Mouse (Mus musculus) mouse embryonic stem cell (cell line): Measurements from ENCODE around the gene Hist1h2bb.
"Not testable (repeated sequence)": the region's sequence is repeated elsewhere in the genome, so short reads cannot be mapped to it uniquely, and the experiment has no call there.

Experiments used
- in situ Hi-C, 2 experiments: fragments of 300-500 bp; cut with MboI; formaldehyde crosslinking; loops; 1 replicate in 1 of 2; 3 replicates in 1 of 2; pipeline ENCODE4 v1.14.3; 2019 to 2020; ENCODE audit warnings: low sequenced_read_pairs in 2 of 2, low pct_unique_long_range_greater_than_20kb in 1 of 2, mixed read lengths in 1 of 2; ENCODE audit not compliant: unreplicated experiment in 1 of 2

Gene Hist1h2bb

GRCm38 (mm10) chr13:23717593-23718245, 28.8 kb upstream of the Hist1h2bb start:
- in situ Hi-C loops, result not testable (repeated sequence)

- in situ Hi-C loops, result no loop called here
Observed at GRCm38 (mm10) chr13:23724239-23724638, 22.3 kb upstream of the Hist1h2bb start.

GRCm38 (mm10) chr13:23725213-23725612, 21.3 kb upstream of the Hist1h2bb start:
- in situ Hi-C loops, result loop anchor here in 1 of 2 experiments (25.0 kb wide), 1 partner anchor 1688 kb away; the partner anchor contains the start of genes Hist1h2ag, Hist1h2ah, Hist1h2bj and Hist1h2bk

- in situ Hi-C loops, result loop anchor here in 1 of 2 experiments (25.0 kb wide), 1 partner anchor 1691 kb away; the partner anchor contains the start of genes Hist1h2ag, Hist1h2ah, Hist1h2bj and Hist1h2bk
Observed at GRCm38 (mm10) chr13:23728472-23729191, 17.9 kb upstream of the Hist1h2bb start.

GRCm38 (mm10) chr13:23729192-23729525, 17.4 kb upstream of the Hist1h2bb start:
- in situ Hi-C loops, result loop anchor here in 1 of 2 experiments (25.0 kb wide), 1 partner anchor 1692 kb away; the partner anchor contains the start of genes Hist1h2ag, Hist1h2ah, Hist1h2bj and Hist1h2bk

- in situ Hi-C loops, result loop anchor here in 1 of 2 experiments (10.0 to 25.0 kb wide), 2 partner anchors 45 to 1692 kb away; partner anchors contain the start of genes Hist1h2ac, Hist1h2ag, Hist1h2ah and Hist1h2bc
Observed at GRCm38 (mm10) chr13:23729706-23730105, 16.8 kb upstream of the Hist1h2bb start.

- in situ Hi-C loops, result loop anchor here in 1 of 2 experiments (10.0 to 25.0 kb wide), 2 partner anchors 46 to 1693 kb away; partner anchors contain the start of genes Hist1h2ac, Hist1h2ag, Hist1h2ah and Hist1h2bc
Observed at GRCm38 (mm10) chr13:23730479-23730878, 16.1 kb upstream of the Hist1h2bb start.

- in situ Hi-C loops, result loop anchor here in 1 of 2 experiments (10.0 to 25.0 kb wide), 2 partner anchors 47 to 1695 kb away; partner anchors contain the start of genes Hist1h2ac, Hist1h2ag, Hist1h2ah and Hist1h2bc
Observed at GRCm38 (mm10) chr13:23732156-23732804, 14.3 kb upstream of the Hist1h2bb start.

GRCm38 (mm10) chr13:23737091-23737490, 9.4 kb upstream of the Hist1h2bb start:
- in situ Hi-C loops, result loop anchor here in 1 of 2 experiments (10.0 to 25.0 kb wide), 2 partner anchors 52 to 1700 kb away; partner anchors contain the start of genes Hist1h2ac, Hist1h2ag, Hist1h2ah and Hist1h2bc

GRCm38 (mm10) chr13:23738041-23738440, 8.5 kb upstream of the Hist1h2bb start:
- in situ Hi-C loops, result loop anchor here in 1 of 2 experiments (10.0 to 25.0 kb wide), 2 partner anchors 53 to 1701 kb away; partner anchors contain the start of genes Hist1h2ac, Hist1h2ag, Hist1h2ah and Hist1h2bc

- in situ Hi-C loops, result loop anchor here in 1 of 2 experiments (10.0 to 25.0 kb wide), 2 partner anchors 54 to 1701 kb away; partner anchors contain the start of genes Hist1h2ac, Hist1h2ag, Hist1h2ah and Hist1h2bc
Observed at GRCm38 (mm10) chr13:23738677-23739068, 7.9 kb upstream of the Hist1h2bb start, which contains the start of gene Hist1h1c. Gene Hist1h1c (plus strand): TSS chr13:23738808.

GRCm38 (mm10) chr13:23739069-23739921, 7.2 kb upstream of the Hist1h2bb start:
- in situ Hi-C loops, result loop anchor here in 1 of 2 experiments (10.0 to 25.0 kb wide), 2 partner anchors 54 to 1702 kb away; partner anchors contain the start of genes Hist1h2ac, Hist1h2ag, Hist1h2ah and Hist1h2bc

- in situ Hi-C loops, result loop anchor here in 1 of 2 experiments (10.0 to 25.0 kb wide), 3 partner anchors 55 to 1703 kb away; partner anchors contain the start of genes Hist1h2ac, Hist1h2ad, Hist1h2ae and Hist1h2ag
Observed at GRCm38 (mm10) chr13:23739922-23740252, 6.6 kb upstream of the Hist1h2bb start.

GRCm38 (mm10) chr13:23740256-23740840, 6.2 kb upstream of the Hist1h2bb start:
- in situ Hi-C loops, result loop anchor here in 1 of 2 experiments (10.0 to 25.0 kb wide), 2 partner anchors 166 to 1703 kb away; partner anchors contain the start of genes Hist1h2ad, Hist1h2ae, Hist1h2ag and Hist1h2ah

GRCm38 (mm10) chr13:23740910-23741309, 5.6 kb upstream of the Hist1h2bb start:
- in situ Hi-C loops, result loop anchor here in 1 of 2 experiments (10.0 to 25.0 kb wide), 2 partner anchors 166 to 1704 kb away; partner anchors contain the start of genes Hist1h2ad, Hist1h2ae, Hist1h2ag and Hist1h2ah

GRCm38 (mm10) chr13:23742007-23742406, 4.5 kb upstream of the Hist1h2bb start:
- in situ Hi-C loops, result loop anchor here in 1 of 2 experiments (10.0 to 25.0 kb wide), 2 partner anchors 167 to 1705 kb away; partner anchors contain the start of genes Hist1h2ad, Hist1h2ae, Hist1h2ag and Hist1h2ah
